Mouse (Mus musculus): ENCODE data around the gene Gm10053.

The Gm10053 gene

GRCm38 (mm10) chr19:24865436-24865835 is 10.1 kb upstream of the Gm10053 start:
- H3K27me3 ChIP-seq (ENCODE audit: insufficient read depth, low read length): peaks cover 57% of the 10 kb centered on the region
- H3K4me1 ChIP-seq (replicated peaks; ENCODE audit: low read depth, low read length): peaks cover 8% of the 10 kb centered on the region
- no peak overlapping the region for H3K4me3 ChIP-seq (replicated peaks; ENCODE audit: low read length)
- TF ChIP-seq POU5F1 (IDR thresholded peaks at IDR 0.05; ENCODE audit: borderline replicate concordance, low read length): no peak
- no peak for TF ChIP-seq NANOG (IDR thresholded peaks at IDR 0.05; ENCODE audit: borderline replicate concordance, low read length)
- no peak for TF ChIP-seq CTCF (conservative IDR thresholded peaks at IDR 0.05; ENCODE audit: low read length)
- H3K9me3 ChIP-seq (ENCODE audit: low read length): no peaks in the 10 kb centered on the region
- no peaks in the 10 kb centered on the region for H3K36me3 ChIP-seq (ENCODE audit: insufficient read depth, low read length)

- peaks cover 29% of the 10 kb centered on the region for H3K27me3 ChIP-seq (ENCODE audit: insufficient read depth, low read length)
- no peaks in the 10 kb centered on the region for H3K9me3 ChIP-seq (ENCODE audit: low read length)
- no peaks in the 10 kb centered on the region for H3K36me3 ChIP-seq (ENCODE audit: insufficient read depth, low read length)
- H3K4me3 ChIP-seq (replicated peaks; ENCODE audit: low read length): no peak overlapping the region
- TF ChIP-seq CTCF (conservative IDR thresholded peaks at IDR 0.05; ENCODE audit: low read length): peak; percentile 98
- no peak for TF ChIP-seq POU5F1 (IDR thresholded peaks at IDR 0.05; ENCODE audit: borderline replicate concordance, low read length)
- TF ChIP-seq NANOG (IDR thresholded peaks at IDR 0.05; ENCODE audit: borderline replicate concordance, low read length): no peak
- H3K4me1 ChIP-seq (replicated peaks; ENCODE audit: low read depth, low read length): no peaks in the 10 kb centered on the region
Measured at GRCm38 (mm10) chr19:24871037-24871635, 4.3 kb upstream of the Gm10053 start.

- no peaks in the 10 kb centered on the region for H3K4me1 ChIP-seq (replicated peaks; ENCODE audit: low read depth, low read length)
- peaks cover 20% of the 10 kb centered on the region for H3K27me3 ChIP-seq (ENCODE audit: insufficient read depth, low read length)
- H3K9me3 ChIP-seq (ENCODE audit: low read length): no peaks in the 10 kb centered on the region
- no peak overlapping the region for H3K4me3 ChIP-seq (replicated peaks; ENCODE audit: low read length)
- H3K36me3 ChIP-seq (ENCODE audit: insufficient read depth, low read length): no peaks in the 10 kb centered on the region
- no peak for TF ChIP-seq POU5F1 (IDR thresholded peaks at IDR 0.05; ENCODE audit: borderline replicate concordance, low read length)
- no peak for TF ChIP-seq CTCF (conservative IDR thresholded peaks at IDR 0.05; ENCODE audit: low read length)
- no peak for TF ChIP-seq NANOG (IDR thresholded peaks at IDR 0.05; ENCODE audit: borderline replicate concordance, low read length)
Measured at GRCm38 (mm10) chr19:24873873-24874272, 1.6 kb upstream of the Gm10053 start.

GRCm38 (mm10) chr19:24881237-24881636 is 5.8 kb downstream of the Gm10053 start:
- TF ChIP-seq POU5F1 (IDR thresholded peaks at IDR 0.05; ENCODE audit: borderline replicate concordance, low read length) (no peak), NANOG (IDR thresholded peaks at IDR 0.05; ENCODE audit: borderline replicate concordance, low read length) (no peak), CTCF (conservative IDR thresholded peaks at IDR 0.05; ENCODE audit: low read length) (no peak)
- H3K9me3 ChIP-seq (ENCODE audit: low read length): no peaks in the 10 kb centered on the region
- no peaks in the 10 kb centered on the region for H3K36me3 ChIP-seq (ENCODE audit: insufficient read depth, low read length)
- H3K27me3 ChIP-seq (ENCODE audit: insufficient read depth, low read length): peaks cover 14% of the 10 kb centered on the region
- H3K4me3 ChIP-seq (replicated peaks; ENCODE audit: low read length): no peak overlapping the region
- H3K4me1 ChIP-seq (replicated peaks; ENCODE audit: low read depth, low read length): no peaks in the 10 kb centered on the region

GRCm38 (mm10) chr19:24885504-24885903 is 10.0 kb downstream of the Gm10053 start:
- peaks cover 44% of the 10 kb centered on the region for H3K27me3 ChIP-seq (ENCODE audit: insufficient read depth, low read length)
- no peak overlapping the region for H3K4me3 ChIP-seq (replicated peaks; ENCODE audit: low read length)
- TF ChIP-seq NANOG (IDR thresholded peaks at IDR 0.05; ENCODE audit: borderline replicate concordance, low read length): no peak
- TF ChIP-seq CTCF (conservative IDR thresholded peaks at IDR 0.05; ENCODE audit: low read length): peak; percentile 77
- H3K4me1 ChIP-seq (replicated peaks; ENCODE audit: low read depth, low read length): no peaks in the 10 kb centered on the region; the same call in 1 of the 2 replicates
- H3K36me3 ChIP-seq (ENCODE audit: insufficient read depth, low read length): no peaks in the 10 kb centered on the region
- peaks cover 7% of the 10 kb centered on the region; the same call in 1 of the 2 replicates for H3K9me3 ChIP-seq (ENCODE audit: low read length)

- H3K4me3 ChIP-seq (replicated peaks; ENCODE audit: low read length): no peak overlapping the region
- no peaks in the 10 kb centered on the region for H3K36me3 ChIP-seq (ENCODE audit: insufficient read depth, low read length)
- H3K27me3 ChIP-seq (ENCODE audit: insufficient read depth, low read length): peaks cover 55% of the 10 kb centered on the region
- peaks cover 7% of the 10 kb centered on the region; the same call in 1 of the 2 replicates for H3K9me3 ChIP-seq (ENCODE audit: low read length)
- TF ChIP-seq NANOG (IDR thresholded peaks at IDR 0.05; ENCODE audit: borderline replicate concordance, low read length) (no peak), CTCF (conservative IDR thresholded peaks at IDR 0.05; ENCODE audit: low read length) (no peak), POU5F1 (IDR thresholded peaks at IDR 0.05; ENCODE audit: borderline replicate concordance, low read length) (no peak)
- no peaks in the 10 kb centered on the region; the same call in 1 of the 2 replicates for H3K4me1 ChIP-seq (replicated peaks; ENCODE audit: low read depth, low read length)
Measured at GRCm38 (mm10) chr19:24886888-24887287, 11.4 kb downstream of the Gm10053 start.

- H3K9me3 ChIP-seq (ENCODE audit: low read length): no peaks in the 10 kb centered on the region
- no peaks in the 10 kb centered on the region for H3K36me3 ChIP-seq (ENCODE audit: insufficient read depth, low read length)
- H3K4me3 ChIP-seq (replicated peaks; ENCODE audit: low read length): no peak overlapping the region
- TF ChIP-seq POU5F1 (IDR thresholded peaks at IDR 0.05; ENCODE audit: borderline replicate concordance, low read length): no peak
- no peak for TF ChIP-seq NANOG (IDR thresholded peaks at IDR 0.05; ENCODE audit: borderline replicate concordance, low read length)
- no peak for TF ChIP-seq CTCF (conservative IDR thresholded peaks at IDR 0.05; ENCODE audit: low read length)
- H3K4me1 ChIP-seq (replicated peaks; ENCODE audit: low read depth, low read length): peaks cover 42% of the 10 kb centered on the region
- peaks cover 71% of the 10 kb centered on the region for H3K27me3 ChIP-seq (ENCODE audit: insufficient read depth, low read length)
Measured at GRCm38 (mm10) chr19:24896536-24896935, 21.1 kb downstream of the Gm10053 start.

- Histone ChIP-seq H3K27me3 (ENCODE audit: insufficient read depth, low read length) (peaks cover 73% of the 10 kb centered on the region), H3K36me3 (ENCODE audit: insufficient read depth, low read length) (no peaks in the 10 kb centered on the region), H3K9me3 (ENCODE audit: low read length) (no peaks in the 10 kb centered on the region), H3K4me1 (replicated peaks; ENCODE audit: low read depth, low read length) (peaks cover 50% of the 10 kb centered on the region), H3K4me3 (replicated peaks; ENCODE audit: low read length) (peak overlapping the region; percentile 67)
- no peak for TF ChIP-seq CTCF (conservative IDR thresholded peaks at IDR 0.05; ENCODE audit: low read length)
- no peak for TF ChIP-seq POU5F1 (IDR thresholded peaks at IDR 0.05; ENCODE audit: borderline replicate concordance, low read length)
Measured at GRCm38 (mm10) chr19:24897006-24897895, 21.8 kb downstream of the Gm10053 start.

Data from E14TG2a.4 (cell line).